Mouse (Mus musculus): ENCODE data around the gene Syn3. TPM values are rescaled to one million over a fixed set of nuclear protein-coding genes. Genes with fewer than 3 reads are reported as not detected.

The Syn3 gene
- polyA plus RNA-seq, 1 experiment = 9.5 TPM

DNA sequence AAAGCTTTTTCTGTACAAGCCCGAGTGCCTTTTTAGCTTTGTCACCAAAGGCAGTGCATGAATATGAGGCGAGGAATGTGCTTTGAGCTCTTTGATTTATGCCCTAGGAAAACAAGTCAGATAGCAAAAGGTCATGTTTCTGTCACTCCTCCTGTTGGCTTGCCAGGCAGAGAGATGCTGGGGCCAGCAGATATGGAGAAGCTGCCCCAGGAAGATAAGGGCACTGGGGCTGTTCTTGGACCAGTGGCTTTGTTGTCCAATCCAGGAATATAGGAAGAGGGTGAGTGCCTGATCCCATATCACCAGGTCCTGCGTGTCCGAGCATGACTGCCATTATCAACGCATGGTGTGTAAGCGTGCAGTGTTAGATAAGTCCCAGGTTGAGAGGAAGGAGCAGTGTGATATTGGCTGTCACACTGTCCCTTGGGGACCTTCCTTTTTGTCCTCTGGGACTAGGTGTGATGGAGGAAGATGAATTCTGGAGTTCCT, 336.9 kb downstream of the Syn3 start:
- no peak overlapping the region for H3K4me3 ChIP-seq (replicated peaks; ENCODE audit: insufficient read depth, low read depth, low read length)
- H3K27ac ChIP-seq (ENCODE audit: insufficient read depth, low read length) = no peak overlapping the region
- H3K4me1 ChIP-seq (ENCODE audit: control insufficient read depth, insufficient read depth, low read length) = peaks cover 5% of the 10 kb centered on the region; the same call in 1 of the 2 replicates
- WGBS = 87% methylated on average over 6 of the region's 6 CpGs
- TF ChIP-seq POLR2A (IDR thresholded peaks at IDR 0.05; ENCODE audit: borderline replicate concordance, insufficient read depth, low read length) (no peak), CTCF (IDR thresholded peaks at IDR 0.05; ENCODE audit: borderline replicate concordance, insufficient read depth, low read depth, low read length) (no peak)
- no peaks in the 10 kb centered on the region for H3K27me3 ChIP-seq (ENCODE audit: control insufficient read depth, insufficient read depth, low read length)
- no peak for DNase-seq

DNA sequence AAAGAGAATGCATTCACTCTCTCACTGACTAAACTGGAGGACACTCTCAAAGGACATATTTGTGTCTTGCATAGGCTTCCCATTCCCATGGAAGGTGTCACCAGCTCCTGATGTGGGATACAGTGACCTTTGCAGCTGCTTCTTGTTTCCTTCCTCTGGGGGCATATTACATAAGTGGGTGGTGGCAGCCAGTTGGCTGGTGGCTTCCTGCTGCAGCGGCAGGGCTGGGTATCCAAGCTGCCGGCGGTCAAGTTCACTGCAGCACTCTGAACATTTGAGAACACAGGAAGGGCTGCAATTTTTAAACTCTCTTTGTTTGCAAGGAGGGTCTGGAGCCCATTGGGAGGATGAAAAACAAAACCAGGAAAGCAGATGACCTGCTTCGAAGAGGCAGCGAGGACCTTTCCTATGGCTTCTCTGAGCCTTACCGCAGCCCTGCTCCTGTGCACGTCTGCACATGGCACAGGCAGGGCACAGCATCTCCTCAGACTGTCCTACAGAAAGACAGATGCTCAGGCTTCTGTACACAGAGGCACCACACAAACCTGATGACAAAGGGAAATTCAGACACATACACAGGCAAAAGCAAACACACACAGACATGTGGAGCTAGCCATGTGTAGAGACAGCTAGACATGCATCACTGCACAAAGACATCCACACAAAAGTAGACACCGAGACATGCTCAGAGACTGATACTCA, 340.3 kb downstream of the Syn3 start:
- DNase-seq = no peak
- TF ChIP-seq POLR2A (IDR thresholded peaks at IDR 0.05; ENCODE audit: borderline replicate concordance, insufficient read depth, low read length) (no peak), CTCF (IDR thresholded peaks at IDR 0.05; ENCODE audit: borderline replicate concordance, insufficient read depth, low read depth, low read length) (no peak)
- no peak overlapping the region for H3K27ac ChIP-seq (ENCODE audit: insufficient read depth, low read length)
- 79% methylated on average over 8 of the region's 8 CpGs for WGBS
- 0 out of 2 replicates have a peak, but pooled peaks cover 3% of the 10 kb centered on the region for H3K4me1 ChIP-seq (ENCODE audit: control insufficient read depth, insufficient read depth, low read length)
- H3K27me3 ChIP-seq (ENCODE audit: control insufficient read depth, insufficient read depth, low read length) = no peaks in the 10 kb centered on the region
- no peak overlapping the region for H3K4me3 ChIP-seq (replicated peaks; ENCODE audit: insufficient read depth, low read depth, low read length)

DNA sequence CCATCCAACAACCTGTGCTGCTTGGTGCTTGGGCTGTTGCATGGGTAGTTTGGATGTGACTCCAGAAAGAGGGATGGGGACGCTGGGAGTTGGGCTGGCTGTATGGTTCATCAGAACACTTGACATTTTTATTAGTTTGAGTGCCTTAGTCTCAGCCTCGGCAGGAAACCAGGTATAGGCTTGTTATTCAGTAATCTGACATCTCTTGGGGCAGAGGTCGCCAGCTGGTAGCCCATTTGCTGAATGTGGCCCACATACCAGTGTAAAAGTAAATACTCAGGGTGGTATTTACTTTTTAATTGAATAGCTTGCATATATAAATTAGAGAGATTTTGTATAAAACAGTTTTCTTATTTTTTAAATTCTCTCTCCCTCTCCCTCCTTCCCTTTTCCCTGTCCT, 343.4 kb downstream of the Syn3 start:
- 70% methylated on average over 3 of the region's 3 CpGs for WGBS
- no peaks in the 10 kb centered on the region for H3K4me1 ChIP-seq (ENCODE audit: control insufficient read depth, insufficient read depth, low read length)

DNA sequence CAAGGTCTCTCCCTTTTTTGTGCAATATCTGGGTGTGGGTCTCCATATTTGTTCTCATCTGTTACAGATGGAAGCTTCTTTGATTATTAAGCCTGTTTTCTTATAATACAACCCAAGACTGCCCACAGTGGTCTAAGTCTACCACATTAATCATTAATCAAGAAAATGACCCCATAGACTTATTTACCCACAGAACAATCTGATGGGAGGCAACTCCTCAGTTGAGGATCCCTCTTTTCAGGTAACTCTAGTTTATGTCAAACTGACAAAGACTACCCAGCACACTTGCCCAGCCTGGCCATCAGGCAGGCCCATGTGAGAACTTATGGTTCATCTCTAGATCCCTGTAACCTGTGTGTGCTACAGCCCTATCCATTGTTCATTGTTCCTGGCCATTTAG, 345.5 kb downstream of the Syn3 start:
- DNase-seq = no peak
- Histone ChIP-seq H3K27me3 (ENCODE audit: control insufficient read depth, insufficient read depth, low read length) (no peaks in the 10 kb centered on the region), H3K27ac (ENCODE audit: insufficient read depth, low read length) (no peak overlapping the region), H3K4me3 (replicated peaks; ENCODE audit: insufficient read depth, low read depth, low read length) (no peak overlapping the region), H3K4me1 (ENCODE audit: control insufficient read depth, insufficient read depth, low read length) (0 out of 2 replicates have a peak, but pooled peaks cover 3% of the 10 kb centered on the region)
- TF ChIP-seq POLR2A (IDR thresholded peaks at IDR 0.05; ENCODE audit: borderline replicate concordance, insufficient read depth, low read length) (no peak), CTCF (IDR thresholded peaks at IDR 0.05; ENCODE audit: borderline replicate concordance, insufficient read depth, low read depth, low read length) (no peak)

More for the DNA sequence above, 343.4 kb downstream of the Syn3 start:
- TF ChIP-seq CTCF (IDR thresholded peaks at IDR 0.05; ENCODE audit: borderline replicate concordance, insufficient read depth, low read depth, low read length) (no peak), POLR2A (IDR thresholded peaks at IDR 0.05; ENCODE audit: borderline replicate concordance, insufficient read depth, low read length) (no peak)
- H3K27me3 ChIP-seq (ENCODE audit: control insufficient read depth, insufficient read depth, low read length) = no peaks in the 10 kb centered on the region
- no peak overlapping the region for H3K27ac ChIP-seq (ENCODE audit: insufficient read depth, low read length)
- no peak for DNase-seq
- H3K4me3 ChIP-seq (replicated peaks; ENCODE audit: insufficient read depth, low read depth, low read length) = no peak overlapping the region

DNA sequence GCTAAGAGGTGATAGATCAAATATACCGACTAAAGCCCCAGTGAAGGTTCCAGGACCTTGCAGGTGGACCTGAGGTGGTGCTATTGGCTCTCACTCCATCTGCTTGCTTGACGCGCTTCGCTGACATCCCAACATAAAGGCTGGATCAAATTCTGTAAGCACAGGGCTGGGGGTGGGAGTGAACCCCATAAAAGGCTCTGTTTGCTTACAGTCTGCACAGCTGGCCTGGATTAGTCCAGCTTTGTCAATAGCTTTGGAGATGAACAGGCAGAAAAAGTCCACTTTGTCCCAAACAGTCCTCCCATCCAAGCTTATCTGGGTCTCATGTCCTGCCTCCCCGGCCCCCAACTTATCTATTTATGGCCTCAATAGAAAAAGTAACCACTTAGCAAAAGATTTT, 347.3 kb downstream of the Syn3 start:
- TF ChIP-seq CTCF (IDR thresholded peaks at IDR 0.05; ENCODE audit: borderline replicate concordance, insufficient read depth, low read depth, low read length) = no peak
- no peak for TF ChIP-seq POLR2A (IDR thresholded peaks at IDR 0.05; ENCODE audit: borderline replicate concordance, insufficient read depth, low read length)
- no peak overlapping the region for H3K27ac ChIP-seq (ENCODE audit: insufficient read depth, low read length)
- no peaks in the 10 kb centered on the region for H3K27me3 ChIP-seq (ENCODE audit: control insufficient read depth, insufficient read depth, low read length)
- H3K4me3 ChIP-seq (replicated peaks; ENCODE audit: insufficient read depth, low read depth, low read length) = no peak overlapping the region
- DNase-seq = no peak
- 0 out of 2 replicates have a peak, but pooled peaks cover 3% of the 10 kb centered on the region for H3K4me1 ChIP-seq (ENCODE audit: control insufficient read depth, insufficient read depth, low read length)
- 94% methylated on average over 5 of the region's 5 CpGs for WGBS

DNA sequence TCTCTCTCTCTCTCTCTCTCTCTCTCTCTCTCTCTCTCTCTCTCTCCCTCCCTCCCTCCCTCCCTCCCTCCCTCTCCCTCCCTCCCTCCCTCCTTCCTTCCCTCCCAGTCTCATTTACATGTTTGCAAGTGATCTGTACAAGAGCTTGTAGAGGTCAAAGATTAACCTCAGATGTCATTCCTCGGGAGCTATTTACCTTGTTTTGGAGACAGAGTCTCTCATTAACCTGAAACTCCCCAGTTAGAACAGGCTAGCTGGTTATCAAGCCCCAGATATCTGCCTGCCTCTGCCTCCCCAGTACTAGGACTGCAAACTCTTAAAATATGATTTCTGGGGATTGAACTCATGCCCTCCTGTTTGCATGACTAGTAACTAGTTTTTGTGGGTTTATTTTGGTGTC, 348.6 kb downstream of the Syn3 start:
- TF ChIP-seq POLR2A (IDR thresholded peaks at IDR 0.05; ENCODE audit: borderline replicate concordance, insufficient read depth, low read length) (no peak), CTCF (IDR thresholded peaks at IDR 0.05; ENCODE audit: borderline replicate concordance, insufficient read depth, low read depth, low read length) (no peak)
- 0 out of 2 replicates have a peak, but pooled peaks cover 3% of the 10 kb centered on the region for H3K4me1 ChIP-seq (ENCODE audit: control insufficient read depth, insufficient read depth, low read length)
- H3K27me3 ChIP-seq (ENCODE audit: control insufficient read depth, insufficient read depth, low read length) = no peaks in the 10 kb centered on the region
- no peak for DNase-seq
- H3K27ac ChIP-seq (ENCODE audit: insufficient read depth, low read length) = no peak overlapping the region
- WGBS = 95% methylated on average over 1 of the region's 1 CpGs
- H3K4me3 ChIP-seq (replicated peaks; ENCODE audit: insufficient read depth, low read depth, low read length) = no peak overlapping the region

DNA sequence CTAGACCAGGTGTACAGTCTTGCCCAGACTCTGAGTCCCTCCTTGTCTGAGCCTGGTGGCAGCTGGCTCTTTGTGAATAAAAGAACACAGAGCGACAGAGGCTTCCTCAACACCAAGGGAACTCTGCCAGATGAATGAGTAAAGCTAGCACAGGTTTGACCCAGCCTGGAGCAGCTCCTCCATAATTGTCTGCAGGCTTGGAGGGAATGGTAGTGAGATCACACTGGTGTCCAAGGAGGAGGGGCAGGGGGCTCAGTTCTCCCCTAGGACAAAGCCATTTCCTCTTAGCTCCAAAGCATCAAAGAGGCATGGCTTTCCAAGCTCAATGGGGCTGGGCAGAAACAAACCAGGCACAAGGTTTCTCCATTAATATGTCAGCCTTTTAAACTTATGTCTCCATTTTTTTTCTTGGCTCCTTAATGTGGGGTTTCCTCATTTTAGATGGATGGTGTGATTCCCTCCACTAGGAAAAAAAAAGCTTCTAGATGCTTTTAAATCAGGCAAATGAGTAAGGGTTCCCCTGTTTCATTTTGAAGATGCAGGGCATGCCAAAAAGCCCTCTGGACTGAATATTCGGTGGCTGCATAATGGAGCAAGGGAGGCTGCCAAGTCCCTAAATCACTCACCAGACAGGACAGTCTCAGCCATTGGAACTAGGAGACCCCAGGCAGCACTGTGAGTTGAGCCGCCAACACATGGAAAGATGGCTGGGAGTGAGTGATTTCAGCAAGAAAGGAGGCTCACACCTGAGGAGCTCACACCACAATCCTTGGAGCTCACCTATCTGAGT, 349.5 kb downstream of the Syn3 start:
- 40% methylated on average over 3 of the region's 3 CpGs for WGBS
- no peak for DNase-seq
- no peak overlapping the region for H3K4me3 ChIP-seq (replicated peaks; ENCODE audit: insufficient read depth, low read depth, low read length)

More for the DNA sequence above, 349.5 kb downstream of the Syn3 start:
- Histone ChIP-seq H3K27ac (ENCODE audit: insufficient read depth, low read length) (no peak overlapping the region), H3K4me1 (ENCODE audit: control insufficient read depth, insufficient read depth, low read length) (0 out of 2 replicates have a peak, but pooled peaks cover 3% of the 10 kb centered on the region), H3K27me3 (ENCODE audit: control insufficient read depth, insufficient read depth, low read length) (no peaks in the 10 kb centered on the region)
- no peak for TF ChIP-seq POLR2A (IDR thresholded peaks at IDR 0.05; ENCODE audit: borderline replicate concordance, insufficient read depth, low read length)
- TF ChIP-seq CTCF (IDR thresholded peaks at IDR 0.05; ENCODE audit: borderline replicate concordance, insufficient read depth, low read depth, low read length) = no peak
